Mouse (Mus musculus): Measurements from ENCODE around the gene Dact2. TPM values are rescaled to one million over a fixed set of nuclear protein-coding genes. Genes with fewer than 3 reads are reported as not detected.

The Dact2 gene
- polyA plus RNA-seq, 1 experiment: 1.4 TPM

DNA sequence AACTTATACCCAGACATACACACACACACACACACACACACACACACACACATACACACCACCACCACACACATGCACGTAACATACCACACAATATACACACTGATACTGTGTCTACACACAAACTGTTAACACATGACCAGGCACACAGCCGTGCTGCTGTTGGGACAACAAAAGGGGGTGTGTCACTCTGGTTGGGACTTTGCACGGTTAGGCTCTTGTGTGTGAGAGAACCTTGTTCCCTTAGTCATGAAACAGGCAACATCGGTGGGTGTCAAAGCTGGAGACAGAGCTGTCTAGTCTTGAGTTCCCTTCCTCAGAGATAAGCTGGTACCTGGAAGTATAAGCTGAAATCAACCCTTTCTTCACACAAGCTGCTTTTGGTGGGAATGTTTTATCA, 29.1 kb downstream of the Dact2 start:
- no peak for DNase-seq (ENCODE audit: low spot score)

DNA sequence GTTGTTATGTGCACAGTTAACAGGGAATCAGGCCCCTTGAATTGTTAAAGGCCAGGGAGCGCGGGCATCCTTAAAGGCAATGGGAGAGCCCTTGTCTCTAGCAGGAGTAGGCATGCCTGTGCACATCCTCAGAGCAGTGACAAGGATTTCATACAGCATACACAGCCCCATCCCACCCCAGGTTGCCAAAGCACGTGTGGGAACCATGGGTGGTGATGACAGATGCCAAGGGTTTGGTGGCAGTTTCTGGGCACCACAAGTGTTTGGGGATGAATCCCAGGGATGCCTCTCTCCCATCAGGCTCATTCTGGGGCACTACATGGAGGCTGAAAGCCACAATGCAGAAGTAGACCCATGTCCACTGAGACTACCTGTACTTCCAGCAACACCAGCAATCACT, 29.7 kb downstream of the Dact2 start:
- no peak for DNase-seq (ENCODE audit: low spot score)

DNA sequence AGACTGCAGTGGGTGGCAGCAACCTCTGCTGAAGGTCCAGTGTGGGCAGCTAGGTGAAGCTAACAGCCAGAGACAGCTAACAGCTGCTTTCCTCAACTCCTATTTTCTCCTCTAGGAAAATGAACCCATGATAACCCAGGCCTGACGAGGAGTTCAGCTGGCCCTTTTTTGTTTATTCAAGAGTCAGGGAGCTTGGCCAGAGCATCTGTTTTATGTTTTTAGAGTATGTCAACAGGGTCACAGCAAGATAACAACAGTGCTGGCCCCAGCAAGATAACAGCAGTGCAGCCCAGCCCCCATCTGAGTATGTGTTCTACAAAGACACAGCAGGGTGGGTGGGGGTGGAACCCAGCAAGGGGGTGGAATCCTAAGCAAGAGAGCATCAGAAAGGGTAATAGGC, 30.6 kb downstream of the Dact2 start:
- DNase-seq (ENCODE audit: low spot score): no peak

GRCm38 (mm10) chr17:14172731-14173130, 31.4 kb downstream of the Dact2 start:
- DNase-seq (ENCODE audit: low spot score): no peak

DNA sequence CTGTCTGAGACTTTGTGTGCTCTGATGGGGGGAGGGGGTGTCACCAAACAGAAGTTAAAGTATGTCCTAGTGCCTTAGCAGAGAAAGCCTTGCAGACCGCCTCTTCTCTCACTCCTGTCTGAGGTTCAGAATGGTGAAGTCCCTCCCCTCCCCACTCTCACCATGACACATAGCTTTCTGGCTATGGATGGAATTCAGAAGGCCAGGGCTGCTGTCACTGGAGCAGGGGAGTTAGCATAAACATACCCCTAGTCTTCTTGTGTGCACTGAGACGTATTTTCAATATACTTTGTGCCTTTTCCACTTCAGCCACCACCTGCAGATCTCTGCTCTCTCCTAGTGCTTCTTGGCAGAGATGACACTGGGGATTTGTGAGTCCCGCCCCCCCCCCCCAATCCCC, 31.9 kb downstream of the Dact2 start:
- no peak for DNase-seq (ENCODE audit: low spot score)

DNA sequence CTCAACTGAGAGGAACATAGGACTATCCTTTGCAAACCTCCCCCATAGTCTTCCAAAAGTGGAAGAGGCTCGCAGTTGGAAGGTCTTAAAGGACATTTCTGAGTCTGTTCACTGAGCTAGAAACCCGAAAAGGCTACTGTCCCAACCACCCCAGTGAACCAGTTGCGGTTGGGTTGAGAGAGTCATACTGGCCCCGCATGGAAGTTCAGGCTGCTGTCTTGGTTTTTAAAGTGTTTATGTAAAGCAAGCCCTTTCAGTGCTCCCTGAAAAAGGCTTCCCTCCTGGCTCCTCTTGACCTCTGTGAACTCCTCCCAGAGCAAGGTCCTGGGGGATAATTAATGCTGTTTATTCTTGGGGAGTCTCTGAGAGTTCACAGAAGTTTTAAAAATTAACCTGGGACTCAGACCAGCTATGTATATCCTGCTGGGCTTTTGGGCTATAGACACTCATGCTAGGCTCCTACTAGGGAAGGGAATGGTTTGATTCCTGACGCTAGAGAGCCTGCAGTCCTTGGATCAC, 33.1 kb downstream of the Dact2 start:
- DNase-seq (ENCODE audit: low spot score): no peak

- no peak for DNase-seq (ENCODE audit: low spot score)
These were observed 34.7 kb downstream of the Dact2 start for GRCm38 (mm10) chr17:14169431-14169830.

DNA sequence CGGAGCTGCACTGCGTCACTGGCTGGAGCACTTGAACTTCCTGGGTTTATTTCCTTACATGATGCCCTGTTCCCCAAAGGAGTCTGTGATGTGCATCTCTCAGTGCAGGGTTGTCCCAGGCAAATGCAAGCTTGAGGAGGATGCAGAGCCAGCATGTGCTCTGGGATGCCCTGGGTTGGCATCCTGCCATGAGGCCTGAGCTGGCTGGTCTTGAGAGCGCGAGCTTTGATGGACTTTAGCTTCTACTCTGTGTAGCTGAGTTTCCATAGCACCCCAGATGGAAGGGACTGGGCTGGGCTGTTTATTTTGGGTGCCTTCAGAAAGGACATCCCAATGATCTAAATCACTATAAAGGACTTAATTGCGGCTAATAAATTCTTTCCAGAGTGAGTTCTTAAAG, 36.5 kb downstream of the Dact2 start:
- no peak for DNase-seq (ENCODE audit: low spot score)

GRCm38 (mm10) chr17:14166746-14167432, 37.2 kb downstream of the Dact2 start:
- DNase-seq (ENCODE audit: low spot score): no peak

GRCm38 (mm10) chr17:14165934-14166610, 38.0 kb downstream of the Dact2 start:
- no peak for DNase-seq (ENCODE audit: low spot score)

- no peak for DNase-seq (ENCODE audit: low spot score)
These were observed 38.7 kb downstream of the Dact2 start for GRCm38 (mm10) chr17:14165332-14165876.

DNA sequence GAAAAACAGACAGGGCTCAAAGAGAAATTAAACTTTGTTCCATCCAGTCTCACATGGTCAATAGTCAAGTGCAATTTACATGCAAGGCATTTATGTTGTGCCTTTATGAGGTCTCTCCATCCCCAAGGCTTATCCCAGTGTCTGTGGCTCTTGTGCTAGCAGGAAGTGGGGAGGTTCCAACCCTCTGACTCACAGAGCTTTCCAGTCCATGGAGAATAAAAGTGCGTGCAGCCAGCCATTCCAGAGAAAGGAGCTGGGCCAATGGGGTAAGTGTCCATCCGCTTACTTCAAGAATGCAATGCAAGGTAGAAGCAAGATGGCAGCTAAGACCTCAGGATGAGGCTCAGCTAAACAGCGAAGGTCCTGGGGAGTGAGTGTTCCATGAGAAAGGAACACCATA, 43.3 kb downstream of the Dact2 start:
- no peak for DNase-seq (ENCODE audit: low spot score)

DNA sequence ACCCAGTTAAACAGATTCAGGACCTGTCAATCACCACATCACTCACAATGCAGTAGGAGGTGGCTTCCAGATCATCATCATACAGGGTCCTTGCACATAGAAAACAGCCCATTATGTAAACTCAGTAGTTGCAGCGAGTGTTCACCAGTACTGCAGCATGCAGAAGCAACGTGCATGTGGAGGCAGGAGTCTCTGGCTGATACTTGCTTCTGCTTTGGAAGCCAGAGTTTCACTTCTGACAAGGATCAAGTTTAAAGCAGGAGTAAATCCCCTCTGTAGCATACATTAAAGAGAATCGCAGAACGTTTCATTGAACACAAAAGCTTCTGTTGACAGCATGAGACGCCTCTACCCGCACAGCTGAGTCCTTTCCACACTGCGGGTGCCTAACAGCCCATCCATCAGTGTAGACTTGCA, 46.3 kb downstream of the Dact2 start:
- no peak for DNase-seq (ENCODE audit: low spot score)

Other genes with a start within 250 kb of the Dact2 start
- gene Gm7356, start 200.6 kb downstream of the Dact2 start, polyA plus RNA-seq (2012; rRNA removed): not detected in 2 replicates
- gene Gm7358, start 144.8 kb downstream of the Dact2 start, polyA plus RNA-seq (2012; rRNA removed): not detected in 2 replicates
- 129 and 144 TPM in 2 replicates for gene Smoc2, start 75.2 kb upstream of the Dact2 start, polyA plus RNA-seq (2012; rRNA removed)